Mouse (Mus musculus) ES-E14 (cell line): ENCODE results near the gene Pwwp2b.

Source experiments
- CHD2 ChIP-seq: IDR thresholded peaks from 2 replicates; pipeline ENCODE4 v1.6.1; 2014; ENCODE audit warnings: mild to moderate bottlenecking, low read depth, low read length, inconsistent platforms
- ZNF384 ChIP-seq: IDR thresholded peaks from 2 replicates; pipeline ENCODE4 v1.6.1; 2012; ENCODE audit warnings: low read depth, low read length, inconsistent platforms

- no peak for TF ChIP-seq CHD2
- no peak for TF ChIP-seq ZNF384
Measured at GRCm38 (mm10) chr7:139215946-139216345, 32.3 kb upstream of the Pwwp2b start.
